Mouse (Mus musculus) right cerebral cortex, postnatal 4 days (tissue): Measurements from ENCODE around the gene Tmem189.
"Not testable (repeated sequence)": the region's sequence is repeated elsewhere in the genome, so short reads cannot be mapped to it uniquely, and the experiment has no call there.

Source experiments
- DNase-seq: peaks from one replicate; pipeline ENCODE4 v3.0.0-alpha.2; 2022

Gene Tmem189

GRCm38 (mm10) chr2:167617034-167617433, 72.6 kb downstream of the Tmem189 start:
- no peak for DNase-seq

GRCm38 (mm10) chr2:167613335-167613734, 76.3 kb downstream of the Tmem189 start:
- not testable (repeated sequence) for DNase-seq

GRCm38 (mm10) chr2:167612122-167612521, 77.5 kb downstream of the Tmem189 start:
- no peak for DNase-seq

GRCm38 (mm10) chr2:167611287-167611686, 78.3 kb downstream of the Tmem189 start:
- no peak for DNase-seq

- no peak for DNase-seq
Observed at GRCm38 (mm10) chr2:167606745-167607123, 82.9 kb downstream of the Tmem189 start.

- no peak for DNase-seq
Observed at GRCm38 (mm10) chr2:167605817-167606744, 83.5 kb downstream of the Tmem189 start.

- peak; percentile 89 for DNase-seq
Observed at GRCm38 (mm10) chr2:167605178-167605794, 84.3 kb downstream of the Tmem189 start.

- DNase-seq: no peak
Observed at GRCm38 (mm10) chr2:167602978-167603377, 86.6 kb downstream of the Tmem189 start.

- no peak for DNase-seq
Observed at GRCm38 (mm10) chr2:167602364-167602763, 87.3 kb downstream of the Tmem189 start.

GRCm38 (mm10) chr2:167600481-167600995, 89.1 kb downstream of the Tmem189 start:
- no peak for DNase-seq

GRCm38 (mm10) chr2:167599917-167600316, 89.7 kb downstream of the Tmem189 start:
- DNase-seq: no peak

- DNase-seq: no peak
Observed at GRCm38 (mm10) chr2:167599195-167599594, 90.4 kb downstream of the Tmem189 start.

GRCm38 (mm10) chr2:167597492-167598186, 92.0 kb downstream of the Tmem189 start:
- DNase-seq: peak; percentile 35

GRCm38 (mm10) chr2:167596726-167597491, 92.7 kb downstream of the Tmem189 start:
- DNase-seq: no peak

- no peak for DNase-seq
Observed at GRCm38 (mm10) chr2:167596262-167596661, 93.4 kb downstream of the Tmem189 start.

GRCm38 (mm10) chr2:167595761-167596171, 93.9 kb downstream of the Tmem189 start:
- DNase-seq: no peak

- peak; percentile 59 for DNase-seq
Observed at GRCm38 (mm10) chr2:167594444-167594934, 95.1 kb downstream of the Tmem189 start.

- DNase-seq: no peak
Observed at GRCm38 (mm10) chr2:167593551-167594250, 95.9 kb downstream of the Tmem189 start.
